Mouse (Mus musculus): ENCODE measurements at regions not wholly inside any gene's neighbourhood (a gene's known extent, or its start where the extent isn't known, plus 50 kb on each side); places are given as distances from the start of the nearest gene placed in this dataset.

DNA sequence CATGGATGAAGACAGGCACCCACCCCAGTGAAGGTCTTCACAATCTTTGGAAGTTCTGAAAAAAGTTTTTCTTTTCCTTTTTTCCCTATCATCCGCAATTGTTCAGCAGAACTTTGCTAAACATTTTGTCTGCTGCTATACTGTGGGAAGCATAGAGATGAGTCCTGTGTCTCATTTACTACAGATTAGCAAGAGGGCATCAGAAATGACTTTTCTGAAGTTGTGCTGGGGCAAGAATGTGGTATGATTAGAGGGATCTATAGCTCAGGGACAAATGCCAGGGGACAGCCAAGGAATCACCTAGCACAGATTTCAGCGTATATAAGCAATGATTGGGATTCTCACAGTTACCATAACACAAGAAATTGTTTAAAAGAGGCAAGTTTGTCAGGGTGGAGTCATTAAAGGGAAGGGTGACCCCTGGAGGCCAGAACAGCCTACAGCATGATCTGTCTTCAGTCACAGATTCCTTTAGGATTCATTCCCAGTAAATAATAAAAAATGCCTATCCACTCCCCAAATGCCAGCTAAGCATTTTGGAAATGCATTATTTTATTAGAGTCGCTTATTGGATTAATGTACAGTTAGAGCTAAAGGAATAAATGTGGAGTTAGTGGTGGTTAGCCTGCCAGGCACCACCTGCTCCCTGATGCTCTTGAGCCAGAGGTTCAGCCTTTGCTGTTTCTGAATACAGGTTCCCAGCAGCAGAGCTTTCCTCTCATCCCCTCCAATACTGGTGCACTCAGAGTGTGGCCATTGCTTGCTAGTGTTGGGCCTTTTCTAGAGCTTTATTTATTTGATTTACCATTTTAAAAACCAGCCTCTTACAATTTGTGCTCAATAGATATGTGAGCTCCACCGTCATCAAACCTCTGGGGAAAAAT lies 828.6 kb upstream of the Nr2f1 start:
- 50% methylated on average over 4 of the region's 4 CpGs for WGBS
- peaks cover 0 to 6% of the 10 kb centered on the region in 2 experiments; a peak in 2 of 4 replicates for H3K4me1 ChIP-seq (ENCODE audit: control insufficient read depth in 2 of 2, insufficient read depth in 2 of 2, low read length in 2 of 2)
- H3K36me3 ChIP-seq (ENCODE audit: control insufficient read depth, insufficient read depth, low read length), result no peaks in the 10 kb centered on the region
- H3K9ac ChIP-seq (ENCODE audit: low read length), result no peak overlapping the region
- no peak overlapping the region for H3K27ac ChIP-seq (replicated peaks in 1 of 2; ENCODE audit: control insufficient read depth in 1 of 2, insufficient read depth in 1 of 2, low read depth in 2 of 2, low read length in 2 of 2)
- H3K4me2 ChIP-seq (ENCODE audit: low read length), result no peak overlapping the region
- H3K27me3 ChIP-seq (ENCODE audit: control insufficient read depth, insufficient read depth, low read length), result no peaks in the 10 kb centered on the region
- H3K9me3 ChIP-seq (ENCODE audit: control insufficient read depth, low read length), result no peaks in the 10 kb centered on the region
- no peak for ATAC-seq (ENCODE audit: insufficient number of reproducible peaks, insufficient read depth, low FRiP score, low read depth)
- H3K4me3 ChIP-seq (ENCODE audit: control insufficient read depth in 1 of 2, insufficient read depth in 1 of 2, low read depth in 1 of 2, low read length in 2 of 2), result no peak overlapping the region

DNA sequence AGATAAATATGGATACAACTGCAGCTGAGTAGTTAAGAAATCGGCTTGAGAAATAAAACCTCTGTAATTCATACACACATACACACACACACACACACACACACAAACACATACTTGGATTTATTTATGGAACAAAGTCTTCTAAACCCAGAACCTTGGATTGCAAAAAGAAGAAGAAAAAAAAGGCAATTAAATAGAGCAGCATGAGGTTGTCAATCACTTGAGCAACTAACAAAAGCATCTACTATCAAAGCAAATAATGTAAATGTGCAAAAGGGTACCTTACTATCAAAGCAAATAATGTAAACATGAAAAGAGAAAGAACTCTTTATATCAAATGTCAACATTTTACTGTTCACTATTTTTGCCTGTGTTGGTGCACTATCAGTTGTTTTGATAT lies 826.1 kb upstream of the Nr2f1 start:
- WGBS, result 81% methylated on average over 1 of the region's 1 CpGs
- Histone ChIP-seq H3K4me2 (ENCODE audit: low read length) (no peak overlapping the region), H3K9ac (ENCODE audit: low read length) (no peak overlapping the region), H3K9me3 (ENCODE audit: control insufficient read depth, low read length) (no peaks in the 10 kb centered on the region), H3K27ac (replicated peaks in 1 of 2; ENCODE audit: control insufficient read depth in 1 of 2, insufficient read depth in 1 of 2, low read depth in 2 of 2, low read length in 2 of 2) (no peak overlapping the region), H3K4me3 (ENCODE audit: control insufficient read depth in 1 of 2, insufficient read depth in 1 of 2, low read depth in 1 of 2, low read length in 2 of 2) (no peak overlapping the region), H3K27me3 (ENCODE audit: control insufficient read depth, insufficient read depth, low read length) (no peaks in the 10 kb centered on the region), H3K4me1 (ENCODE audit: control insufficient read depth in 2 of 2, insufficient read depth in 2 of 2, low read length in 2 of 2) (peaks cover 0 to 6% of the 10 kb centered on the region in 2 experiments; a peak in 2 of 4 replicates), H3K36me3 (ENCODE audit: control insufficient read depth, insufficient read depth, low read length) (no peaks in the 10 kb centered on the region)
- no peak for ATAC-seq (ENCODE audit: insufficient number of reproducible peaks, insufficient read depth, low FRiP score, low read depth)

DNA sequence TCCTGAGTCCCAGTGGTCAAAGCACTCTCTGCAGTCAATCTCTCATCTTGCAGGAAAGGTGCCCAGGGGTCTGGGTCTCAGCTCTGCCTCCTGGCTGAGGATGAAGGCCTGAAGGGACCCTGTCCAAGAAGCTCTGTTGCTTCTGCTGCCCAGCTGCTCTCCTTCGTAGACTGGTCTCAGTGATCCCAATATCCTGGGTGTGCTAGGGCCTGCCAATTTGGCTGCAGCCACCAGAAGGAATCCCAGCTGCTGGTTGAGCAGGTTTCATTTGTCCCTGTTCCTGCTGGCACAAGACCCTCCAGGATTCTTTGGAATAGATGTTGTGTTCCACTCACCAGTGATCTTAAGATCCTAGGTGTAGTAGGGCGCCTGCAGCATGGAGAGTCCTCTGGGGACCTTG lies 818.5 kb upstream of the Nr2f1 start:
- WGBS, result 84% methylated on average over 2 of the region's 2 CpGs

DNA sequence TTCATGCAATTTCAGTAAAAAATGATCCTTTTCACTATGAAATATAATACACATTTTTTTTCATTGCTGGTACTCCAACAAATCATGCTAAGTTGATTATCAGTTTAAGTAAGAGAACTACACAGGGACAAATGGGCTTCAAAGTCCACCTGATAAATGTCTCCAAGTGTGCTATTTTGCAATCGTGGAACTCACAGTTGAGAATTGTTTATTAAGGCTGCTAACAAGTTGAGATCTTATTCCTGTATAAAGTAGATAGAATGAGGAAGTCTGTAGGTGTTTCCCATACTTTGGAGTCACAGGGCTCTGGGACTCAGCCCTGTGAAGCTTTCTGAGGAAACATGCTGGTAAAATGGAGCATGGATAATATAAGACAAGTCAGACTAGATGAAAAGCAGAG lies 803.8 kb upstream of the Nr2f1 start:
- Histone ChIP-seq H3K36me3 (ENCODE audit: control insufficient read depth, insufficient read depth, low read length) (no peaks in the 10 kb centered on the region), H3K4me3 (ENCODE audit: control insufficient read depth in 1 of 2, insufficient read depth in 1 of 2, low read depth in 1 of 2, low read length in 2 of 2) (no peak overlapping the region), H3K27me3 (ENCODE audit: control insufficient read depth, insufficient read depth, low read length) (no peaks in the 10 kb centered on the region), H3K9me3 (ENCODE audit: control insufficient read depth, low read length) (no peaks in the 10 kb centered on the region), H3K4me2 (ENCODE audit: low read length) (no peak overlapping the region), H3K9ac (ENCODE audit: low read length) (no peak overlapping the region), H3K27ac (replicated peaks in 1 of 2; ENCODE audit: control insufficient read depth in 1 of 2, insufficient read depth in 1 of 2, low read depth in 2 of 2, low read length in 2 of 2) (no peak overlapping the region), H3K4me1 (ENCODE audit: control insufficient read depth in 2 of 2, insufficient read depth in 2 of 2, low read length in 2 of 2) (no peaks in the 10 kb centered on the region)
- ATAC-seq (ENCODE audit: insufficient number of reproducible peaks, insufficient read depth, low FRiP score, low read depth), result no peak
- WGBS, result 63% methylated on average over 1 of the region's 1 CpGs

More for the DNA sequence above, 818.5 kb upstream of the Nr2f1 start:
- Histone ChIP-seq H3K4me3 (ENCODE audit: control insufficient read depth in 1 of 2, insufficient read depth in 1 of 2, low read depth in 1 of 2, low read length in 2 of 2) (no peak overlapping the region), H3K4me1 (ENCODE audit: control insufficient read depth in 2 of 2, insufficient read depth in 2 of 2, low read length in 2 of 2) (no peaks in the 10 kb centered on the region), H3K27me3 (ENCODE audit: control insufficient read depth, insufficient read depth, low read length) (no peaks in the 10 kb centered on the region), H3K36me3 (ENCODE audit: control insufficient read depth, insufficient read depth, low read length) (no peaks in the 10 kb centered on the region), H3K9me3 (ENCODE audit: control insufficient read depth, low read length) (no peaks in the 10 kb centered on the region), H3K4me2 (ENCODE audit: low read length) (no peak overlapping the region), H3K9ac (ENCODE audit: low read length) (no peak overlapping the region), H3K27ac (replicated peaks in 1 of 2; ENCODE audit: control insufficient read depth in 1 of 2, insufficient read depth in 1 of 2, low read depth in 2 of 2, low read length in 2 of 2) (no peak overlapping the region)
- no peak for ATAC-seq (ENCODE audit: insufficient number of reproducible peaks, insufficient read depth, low FRiP score, low read depth)

DNA sequence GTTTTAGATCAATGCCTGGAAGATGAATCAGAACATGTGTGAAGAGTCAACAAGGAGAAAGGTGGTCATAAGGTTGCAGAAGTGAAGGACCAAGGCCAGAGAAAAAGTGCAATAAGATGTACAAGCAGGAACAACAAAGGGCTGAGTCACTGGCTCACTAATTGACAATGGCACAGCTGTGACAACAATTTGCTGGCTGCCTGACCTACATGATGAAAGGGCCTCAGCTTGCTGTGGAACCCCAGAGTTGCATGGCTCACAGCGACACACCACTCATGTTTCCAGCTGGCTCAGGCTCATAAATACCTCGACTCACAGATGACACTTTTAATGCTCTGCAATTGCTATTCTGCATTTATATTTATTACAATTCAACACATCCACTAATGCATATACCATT lies 799.3 kb upstream of the Nr2f1 start:
- Histone ChIP-seq H3K4me1 (ENCODE audit: control insufficient read depth in 2 of 2, insufficient read depth in 2 of 2, low read length in 2 of 2) (no peaks in the 10 kb centered on the region), H3K36me3 (ENCODE audit: control insufficient read depth, insufficient read depth, low read length) (no peaks in the 10 kb centered on the region), H3K4me3 (ENCODE audit: control insufficient read depth in 1 of 2, insufficient read depth in 1 of 2, low read depth in 1 of 2, low read length in 2 of 2) (no peak overlapping the region), H3K27me3 (ENCODE audit: control insufficient read depth, insufficient read depth, low read length) (no peaks in the 10 kb centered on the region), H3K9ac (ENCODE audit: low read length) (no peak overlapping the region), H3K4me2 (ENCODE audit: low read length) (no peak overlapping the region), H3K9me3 (ENCODE audit: control insufficient read depth, low read length) (no peaks in the 10 kb centered on the region), H3K27ac (replicated peaks in 1 of 2; ENCODE audit: control insufficient read depth in 1 of 2, insufficient read depth in 1 of 2, low read depth in 2 of 2, low read length in 2 of 2) (no peak overlapping the region)
- 69% methylated on average over 2 of the region's 2 CpGs for WGBS
- no peak for ATAC-seq (ENCODE audit: insufficient number of reproducible peaks, insufficient read depth, low FRiP score, low read depth)

DNA sequence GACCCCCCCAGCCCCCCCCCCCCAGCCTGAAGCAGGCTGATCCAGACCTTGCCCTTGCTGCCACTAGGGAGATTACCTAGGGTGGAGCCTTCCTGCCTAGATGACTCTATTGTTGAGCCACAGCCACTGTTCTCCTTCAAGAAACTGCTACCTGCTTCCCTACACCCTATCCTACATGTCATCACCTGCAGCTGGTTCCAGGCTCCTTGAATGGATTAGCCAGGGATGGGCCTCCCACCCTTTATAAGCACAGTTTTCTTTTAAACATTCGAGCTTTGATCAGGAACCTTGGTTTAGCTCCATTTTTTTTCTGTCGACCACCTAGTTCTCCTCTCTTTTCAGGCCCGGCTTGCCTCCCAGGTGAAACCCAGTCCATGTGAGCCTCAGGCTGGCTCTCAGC lies 792.8 kb upstream of the Nr2f1 start:
- H3K9ac ChIP-seq (ENCODE audit: low read length), result no peak overlapping the region
- WGBS, result 81% methylated on average over 3 of the region's 3 CpGs
- no peaks in the 10 kb centered on the region for H3K36me3 ChIP-seq (ENCODE audit: control insufficient read depth, insufficient read depth, low read length)
- H3K27me3 ChIP-seq (ENCODE audit: control insufficient read depth, insufficient read depth, low read length), result no peaks in the 10 kb centered on the region
- H3K4me3 ChIP-seq (ENCODE audit: control insufficient read depth in 1 of 2, insufficient read depth in 1 of 2, low read depth in 1 of 2, low read length in 2 of 2), result no peak overlapping the region
- no peak overlapping the region for H3K27ac ChIP-seq (replicated peaks in 1 of 2; ENCODE audit: control insufficient read depth in 1 of 2, insufficient read depth in 1 of 2, low read depth in 2 of 2, low read length in 2 of 2)
- H3K4me1 ChIP-seq (ENCODE audit: control insufficient read depth in 2 of 2, insufficient read depth in 2 of 2, low read length in 2 of 2), result no peaks in the 10 kb centered on the region
- ATAC-seq (ENCODE audit: insufficient number of reproducible peaks, insufficient read depth, low FRiP score, low read depth), result no peak
- no peak overlapping the region for H3K4me2 ChIP-seq (ENCODE audit: low read length)
- H3K9me3 ChIP-seq (ENCODE audit: control insufficient read depth, low read length), result no peaks in the 10 kb centered on the region

DNA sequence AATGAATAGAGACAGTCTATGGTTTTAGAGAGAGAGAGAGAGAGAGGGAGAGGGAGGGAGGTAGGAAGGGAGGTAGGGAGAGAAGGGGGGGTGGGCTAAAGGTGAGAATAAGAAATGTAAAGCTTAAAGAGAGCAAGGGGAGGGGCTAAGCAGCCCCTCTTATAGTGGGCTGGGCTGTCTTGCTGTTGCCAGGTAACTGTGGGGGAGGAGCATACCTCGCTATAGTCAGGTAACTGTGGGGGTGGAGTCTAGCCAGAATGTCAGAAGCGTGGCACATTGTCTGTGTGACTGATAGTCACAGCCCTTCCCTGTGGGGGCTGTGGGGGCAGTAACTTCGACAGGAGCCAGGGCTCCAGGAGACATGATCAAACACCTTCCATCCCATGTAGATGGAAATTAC lies 786.4 kb upstream of the Nr2f1 start:
- ATAC-seq (ENCODE audit: insufficient number of reproducible peaks, insufficient read depth, low FRiP score, low read depth), result no peak
- Histone ChIP-seq H3K9me3 (ENCODE audit: control insufficient read depth, low read length) (no peaks in the 10 kb centered on the region), H3K27ac (replicated peaks in 1 of 2; ENCODE audit: control insufficient read depth in 1 of 2, insufficient read depth in 1 of 2, low read depth in 2 of 2, low read length in 2 of 2) (no peak overlapping the region), H3K4me2 (ENCODE audit: low read length) (no peak overlapping the region), H3K9ac (ENCODE audit: low read length) (no peak overlapping the region), H3K4me3 (ENCODE audit: control insufficient read depth in 1 of 2, insufficient read depth in 1 of 2, low read depth in 1 of 2, low read length in 2 of 2) (no peak overlapping the region), H3K4me1 (ENCODE audit: control insufficient read depth in 2 of 2, insufficient read depth in 2 of 2, low read length in 2 of 2) (no peaks in the 10 kb centered on the region), H3K36me3 (ENCODE audit: control insufficient read depth, insufficient read depth, low read length) (no peaks in the 10 kb centered on the region), H3K27me3 (ENCODE audit: control insufficient read depth, insufficient read depth, low read length) (no peaks in the 10 kb centered on the region)
- WGBS, result 25% methylated on average over 3 of the region's 3 CpGs

Data from heart, embryonic 14.5 days (tissue).